In the genomic region with DNA sequence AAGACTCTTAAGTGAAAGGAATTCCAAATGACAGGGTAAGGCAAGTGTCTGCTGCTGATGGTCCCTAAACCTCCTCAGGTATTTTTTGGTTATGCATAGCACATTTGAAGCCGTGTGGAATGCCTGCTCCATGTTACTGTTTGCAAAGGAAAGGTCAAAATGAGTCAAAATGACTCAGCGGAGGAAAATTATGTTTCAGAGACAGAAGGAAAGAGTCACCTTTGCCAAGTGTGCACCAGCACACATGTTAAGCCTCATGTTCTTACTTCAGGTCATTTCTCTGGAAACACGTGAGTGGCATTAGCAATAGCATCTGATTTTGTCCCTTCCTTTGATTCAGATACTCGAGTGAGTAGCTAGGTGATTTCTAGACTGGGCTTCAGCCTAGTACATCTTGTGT, we compare ENCODE assay signal across 17 mouse cellular contexts.
"Had no signal": no experiment of that assay in that cellular context is flagged by ENCODE, and none has a peak within 500 bp of the region (broad histone marks: within the 10 kb centered on the region; RNA-seq: fewer than 3 reads in every experiment).

No protein-coding gene starts in this region.

- H3K9me3 ChIP-seq: liver, embryonic 13.5 days; megakaryocyte, embryonic 14.5 days; midbrain, embryonic 10.5 days; midbrain, embryonic 13.5 days; neural tube, embryonic 13.5 days had no signal

- H3K4me2 ChIP-seq: liver, embryonic 13.5 days; midbrain, embryonic 13.5 days; neural tube, embryonic 13.5 days had no signal

- DNase-seq: kidney, adult 2 months; kidney, postnatal 25 days; liver, embryonic 13.5 days; lung, adult 2 months; retina, postnatal 1 day; right cerebral cortex, postnatal 25 days; thymus, adult 2 months; thymus, postnatal 14 days; thymus, postnatal 4 days had no signal

- ATAC-seq: intestine, embryonic 16.5 days; midbrain, embryonic 13.5 days; midbrain, embryonic 16.5 days had no signal

- H3K4me3 ChIP-seq: liver, embryonic 13.5 days; megakaryocyte, embryonic 14.5 days; midbrain, embryonic 10.5 days; midbrain, embryonic 13.5 days; myocyte; neural tube, embryonic 13.5 days had no signal

- H3K36me3 ChIP-seq: liver, embryonic 13.5 days; midbrain, embryonic 10.5 days; midbrain, embryonic 13.5 days; neural tube, embryonic 13.5 days had no signal

- H3K27ac ChIP-seq: kidney, postnatal 0 days; liver, embryonic 13.5 days; midbrain, embryonic 10.5 days; midbrain, embryonic 13.5 days; neural tube, embryonic 13.5 days had no signal

- H3K27me3 ChIP-seq: liver, embryonic 13.5 days; megakaryocyte, embryonic 14.5 days; midbrain, embryonic 13.5 days; neural tube, embryonic 13.5 days had no signal

- H3K4me1 ChIP-seq: liver, embryonic 13.5 days; midbrain, embryonic 10.5 days; midbrain, embryonic 13.5 days; neural tube, embryonic 13.5 days had no signal

- H3K9ac ChIP-seq: liver, embryonic 13.5 days; midbrain, embryonic 13.5 days; neural tube, embryonic 13.5 days had no signal
